16 mouse cellular contexts compared by ENCODE assay signal in the genomic region with DNA sequence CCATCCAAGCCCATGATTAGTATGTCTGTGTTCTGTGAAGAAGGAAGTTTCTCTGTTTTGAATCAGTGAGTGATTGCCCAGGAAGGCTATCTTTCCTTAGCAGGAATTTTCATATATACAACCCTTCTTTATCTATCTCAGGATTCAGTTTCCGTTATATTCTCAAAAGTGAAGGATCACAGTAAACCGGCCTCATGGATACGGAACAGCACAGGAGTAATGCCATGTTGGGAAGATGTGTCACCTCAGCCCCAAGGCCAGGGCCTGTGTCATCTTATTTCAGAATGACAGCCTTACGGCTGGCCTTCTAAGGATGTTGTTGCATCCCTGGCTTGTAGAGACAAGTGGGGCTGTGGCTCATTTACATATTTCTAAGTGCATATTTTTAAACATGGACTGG.
"Had no signal": no experiment of that assay in that cellular context is flagged by ENCODE, and none has a peak within 500 bp of the region (broad histone marks: within the 10 kb centered on the region; RNA-seq: fewer than 3 reads in every experiment).

No protein-coding gene starts in this region.

- DNase-seq: kidney, adult 2 months; kidney, postnatal 36 days; layer of hippocampus, postnatal 36 days; liver, embryonic 13.5 days; right cerebral cortex, adult 18-20 months; right cerebral cortex, postnatal 14 days; right cerebral cortex, postnatal 4 days; thymus, adult 2 months; thymus, postnatal 14 days; thymus, postnatal 4 days had no signal

- H3K4me1 ChIP-seq: liver, embryonic 13.5 days; lung, embryonic 15.5 days; midbrain, embryonic 15.5 days; neural tube, embryonic 12.5 days; neural tube, embryonic 15.5 days had no signal

- H3K4me3 ChIP-seq: left cerebral cortex, adult 2 months; liver, embryonic 13.5 days; lung, embryonic 15.5 days; midbrain, embryonic 12.5 days; midbrain, embryonic 15.5 days; neural tube, embryonic 12.5 days; neural tube, embryonic 15.5 days had no signal
